Mouse (Mus musculus): ENCODE measurements at regions not wholly inside any gene's neighbourhood (a gene's known extent, or its start where the extent isn't known, plus 50 kb on each side); places are given as distances from the start of the nearest gene placed in this dataset.
"Not testable (repeated sequence)": the region's sequence is repeated elsewhere in the genome, so short reads cannot be mapped to it uniquely, and the experiment has no call there.

- DNase-seq (ENCODE audit: low spot score in 2 of 2) = no peak
Measured at GRCm38 (mm10) chr1:164744955-164745608, 51.4 kb upstream of the Dpt start.

GRCm38 (mm10) chr1:164744499-164744898 is 51.9 kb upstream of the Dpt start:
- DNase-seq (ENCODE audit: low spot score in 2 of 2) = no peak

GRCm38 (mm10) chr1:164742897-164743296 is 53.5 kb upstream of the Dpt start:
- DNase-seq (ENCODE audit: low spot score in 2 of 2) = not testable (repeated sequence)

GRCm38 (mm10) chr1:164735646-164736045 is 60.8 kb upstream of the Dpt start:
- DNase-seq (ENCODE audit: low spot score in 2 of 2) = no peak

GRCm38 (mm10) chr1:164733741-164734140 is 62.7 kb upstream of the Dpt start:
- no peak for DNase-seq (ENCODE audit: low spot score in 2 of 2)

GRCm38 (mm10) chr1:164722054-164722453 is 74.4 kb upstream of the Dpt start:
- DNase-seq (ENCODE audit: low spot score in 2 of 2) = peak; percentile 25 to 63

- no peak for DNase-seq (ENCODE audit: low spot score in 2 of 2)
Measured at GRCm38 (mm10) chr1:164714905-164715304, 81.5 kb upstream of the Dpt start.

GRCm38 (mm10) chr1:164713798-164714551 is 82.5 kb upstream of the Dpt start:
- no peak for DNase-seq (ENCODE audit: low spot score in 2 of 2)

GRCm38 (mm10) chr1:164712514-164712913 is 83.9 kb upstream of the Dpt start:
- no peak for DNase-seq (ENCODE audit: low spot score in 2 of 2)

- peak in 1 of 2 experiments; percentile 52 for DNase-seq (ENCODE audit: low spot score in 2 of 2)
Measured at GRCm38 (mm10) chr1:164704397-164705091, 91.9 kb upstream of the Dpt start.

GRCm38 (mm10) chr1:164703560-164704131 is 92.8 kb upstream of the Dpt start:
- no peak for DNase-seq (ENCODE audit: low spot score in 2 of 2)

- no peak for DNase-seq (ENCODE audit: low spot score in 2 of 2)
Measured at GRCm38 (mm10) chr1:164690055-164690454, 106.4 kb upstream of the Dpt start.

GRCm38 (mm10) chr1:164689311-164689710 is 107.1 kb upstream of the Dpt start:
- peak; percentile 72 to 84 for DNase-seq (ENCODE audit: low spot score in 2 of 2)

GRCm38 (mm10) chr1:164684437-164684836 is 112.0 kb upstream of the Dpt start:
- no peak for DNase-seq (ENCODE audit: low spot score in 2 of 2)

- peak; percentile 69 to 87 for DNase-seq (ENCODE audit: low spot score in 2 of 2)
Measured at GRCm38 (mm10) chr1:164683788-164684187, 112.7 kb upstream of the Dpt start.

- DNase-seq (ENCODE audit: low spot score in 2 of 2) = peak in 1 of 2 experiments; percentile 28
Measured at GRCm38 (mm10) chr1:164682867-164683599, 113.4 kb upstream of the Dpt start.

GRCm38 (mm10) chr1:164682426-164682825 is 114.0 kb upstream of the Dpt start:
- peak in 1 of 2 experiments; percentile 51 for DNase-seq (ENCODE audit: low spot score in 2 of 2)

- DNase-seq (ENCODE audit: low spot score in 2 of 2) = peak; percentile 27 to 69
Measured at GRCm38 (mm10) chr1:164681582-164681981, 114.9 kb upstream of the Dpt start.

GRCm38 (mm10) chr1:164678303-164678702 is 118.1 kb upstream of the Dpt start:
- DNase-seq (ENCODE audit: low spot score in 2 of 2) = no peak

- DNase-seq (ENCODE audit: low spot score in 2 of 2) = no peak
Measured at GRCm38 (mm10) chr1:164652244-164652643, 144.2 kb upstream of the Dpt start.

GRCm38 (mm10) chr1:164637901-164638462 is 158.5 kb upstream of the Dpt start:
- no peak for DNase-seq (ENCODE audit: low spot score in 2 of 2)

All from layer of hippocampus, adult 18-20 months (tissue).